Mouse (Mus musculus) liver, embryonic 16.5 days (tissue): ENCODE measurements around the gene Kcnq4. TPM values are rescaled to one million over a fixed set of nuclear protein-coding genes. Genes with fewer than 3 reads are reported as not detected.

ENCODE experiments used
- ATAC-seq: fragments of 200-750 bp; cut with Nextera tagmentation; 2 replicates; pipeline ENCODE4 v1.8.0; 2017; ENCODE audit warnings: low read depth, mild to moderate bottlenecking, moderate number of reproducible peaks, moderate library complexity
- H3K27ac ChIP-seq: fragments of 300-500 bp; sonication (generic); 2 replicates; pipeline ENCODE4 v1.5.1; 2014; ENCODE audit warnings: mild to moderate bottlenecking, low read length
- H3K27me3 ChIP-seq: fragments of 300-500 bp; sonication (generic); 2 replicates; pipeline ENCODE4 v1.6.1; 2014; ENCODE audit warnings: low read depth, low read length, mixed read lengths; ENCODE audit not compliant: control insufficient read depth, insufficient read depth
- H3K36me3 ChIP-seq: fragments of 300-500 bp; sonication (generic); 2 replicates; pipeline ENCODE4 v1.6.1; 2014; ENCODE audit warnings: mild to moderate bottlenecking; ENCODE audit not compliant: control insufficient read depth, insufficient read depth
- H3K4me1 ChIP-seq: fragments of 300-500 bp; sonication (generic); 2 replicates; pipeline ENCODE4 v1.6.1; 2014; ENCODE audit warnings: low read depth, low read length, mixed read lengths; ENCODE audit not compliant: control insufficient read depth
- H3K4me2 ChIP-seq: fragments of 300-500 bp; sonication (generic); 2 replicates; pipeline ENCODE4 v1.6.1; 2014; ENCODE audit warnings: low read depth, low read length, mixed read lengths
- H3K4me3 ChIP-seq: fragments of 300-500 bp; sonication (generic); 2 replicates; pipeline ENCODE4 v1.5.1; 2014; ENCODE audit warnings: low read depth, mild to moderate bottlenecking, low read length
- H3K9ac ChIP-seq: fragments of 300-500 bp; sonication (generic); 2 replicates; pipeline ENCODE4 v1.6.1; 2014; ENCODE audit warnings: low read depth, low read length
- H3K9me3 ChIP-seq: fragments of 300-500 bp; sonication (generic); replicated peaks from 2 replicates; pipeline ENCODE4 v1.6.1; 2016; ENCODE audit warnings: low read length; ENCODE audit not compliant: control insufficient read depth
- WGBS: fragments of 180-500 bp; shearing (Covaris S2); extraction: QIAGEN DNeasy Blood & Tissue Kit; methylation state at CpG from one replicate; pipeline ENCODE4 v1.1.7; 2014; ENCODE audit not compliant: insufficient replicate concordance; 5-methylcytosine and 5-hydroxymethylcytosine counted together
- polyA plus RNA-seq: library from polyadenylated mRNA; unstranded; fragments of >200 nt; fragmentation: Nextera tagmentation; extraction: Ambion mirVana; gene quantifications from 2 replicates; pipeline ENCODE4 v1.2.1, GENCODE M21; 2015

Kcnq4 gene
- polyA plus RNA-seq, 1 experiment from 2014 or later: 0.14 TPM

GRCm38 (mm10) chr4:120692717-120693116 is 55.7 kb downstream of the Kcnq4 start:
- Histone ChIP-seq H3K27me3 (peaks cover 13% of the 10 kb centered on the region), H3K27ac (no peak overlapping the region), H3K4me2 (no peak overlapping the region), H3K9me3 (no peaks in the 10 kb centered on the region), H3K36me3 (no peaks in the 10 kb centered on the region), H3K4me1 (no peaks in the 10 kb centered on the region; the same call in 1 of the 2 replicates), H3K9ac (no peak overlapping the region), H3K4me3 (no peak overlapping the region)
- 39% methylated on average over 10 of the region's 10 CpGs for WGBS
- no peak for ATAC-seq

GRCm38 (mm10) chr4:120689317-120689716 is 59.1 kb downstream of the Kcnq4 start:
- ATAC-seq: no peak
- Histone ChIP-seq H3K4me1 (no peaks in the 10 kb centered on the region), H3K4me3 (no peak overlapping the region), H3K27ac (no peak overlapping the region), H3K4me2 (no peak overlapping the region), H3K9me3 (no peaks in the 10 kb centered on the region), H3K9ac (no peak overlapping the region), H3K36me3 (no peaks in the 10 kb centered on the region), H3K27me3 (peaks cover 4% of the 10 kb centered on the region; the same call in 1 of the 2 replicates)
- 44% methylated on average over 6 of the region's 6 CpGs for WGBS

DNA sequence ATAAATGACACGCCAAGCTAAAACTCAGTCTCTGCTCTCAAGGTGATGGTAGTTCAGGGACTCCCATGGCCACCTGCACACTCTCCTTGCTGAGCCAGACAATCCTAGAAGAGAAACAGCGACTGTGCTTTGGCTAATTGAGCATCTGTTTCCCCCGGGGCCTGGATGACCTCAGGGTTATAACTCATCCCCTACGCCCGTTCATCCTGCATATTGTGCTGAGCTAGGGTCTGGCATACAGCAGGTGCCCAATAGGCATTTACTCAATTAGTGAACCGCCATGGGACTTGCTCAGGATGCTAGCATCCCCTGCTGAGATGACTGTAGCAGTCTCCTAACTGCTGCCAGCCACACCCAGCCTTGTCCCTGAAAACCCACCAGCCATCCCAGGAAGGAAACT is 61.1 kb downstream of the Kcnq4 start:
- Histone ChIP-seq H3K9me3 (no peaks in the 10 kb centered on the region), H3K4me2 (no peak overlapping the region), H3K36me3 (no peaks in the 10 kb centered on the region), H3K4me3 (no peak overlapping the region), H3K4me1 (peaks cover 17% of the 10 kb centered on the region), H3K27me3 (no peaks in the 10 kb centered on the region), H3K27ac (no peak overlapping the region), H3K9ac (no peak overlapping the region)
- WGBS: 55% methylated on average over 6 of the region's 6 CpGs
- ATAC-seq: no peak

DNA sequence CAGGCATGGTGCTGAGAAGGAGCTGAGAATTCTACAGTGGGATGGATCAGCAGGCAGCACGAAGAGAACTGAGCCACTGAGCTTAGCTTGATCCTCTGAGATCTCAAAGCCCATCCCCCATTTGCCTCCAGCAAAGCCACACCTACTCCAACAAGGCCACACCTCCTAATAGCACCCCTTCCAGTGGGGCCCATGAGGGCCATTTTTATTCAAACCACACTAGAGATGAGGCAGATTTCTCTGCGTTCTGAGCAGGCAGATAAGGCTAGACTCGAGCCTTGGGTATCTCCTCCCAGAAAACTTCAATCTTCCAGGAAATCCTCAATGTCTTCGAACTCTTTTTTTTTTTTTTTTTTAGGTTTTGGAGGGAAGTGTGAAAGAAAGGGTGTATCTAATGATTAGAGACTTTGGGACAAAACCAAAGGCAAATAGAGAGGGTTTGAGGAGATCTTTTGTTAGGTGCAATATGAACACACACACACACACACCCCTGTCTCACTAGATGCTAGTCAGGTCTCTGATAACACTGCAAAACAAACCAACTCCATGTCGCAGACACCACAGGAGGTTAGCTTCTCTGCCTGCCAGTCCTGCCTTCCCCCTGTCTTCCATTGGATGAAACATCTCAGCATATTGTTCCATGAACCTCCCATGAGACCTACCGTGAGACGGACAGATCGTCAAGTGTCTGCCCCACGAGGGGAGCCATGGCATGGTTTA is 65.0 kb downstream of the Kcnq4 start:
- Histone ChIP-seq H3K27me3 (no peaks in the 10 kb centered on the region), H3K4me1 (peaks cover 34% of the 10 kb centered on the region), H3K27ac (peak overlapping the region; percentile 63; the same call in 1 of the 2 replicates), H3K4me3 (peak overlapping the region; percentile 18; the same call in 1 of the 2 replicates), H3K4me2 (peak overlapping the region; percentile 34), H3K9me3 (no peaks in the 10 kb centered on the region), H3K9ac (no peak overlapping the region; the same call in 1 of the 2 replicates), H3K36me3 (no peaks in the 10 kb centered on the region)
- WGBS: 29% methylated on average over 9 of the region's 9 CpGs
- peak; percentile 76 for ATAC-seq

DNA sequence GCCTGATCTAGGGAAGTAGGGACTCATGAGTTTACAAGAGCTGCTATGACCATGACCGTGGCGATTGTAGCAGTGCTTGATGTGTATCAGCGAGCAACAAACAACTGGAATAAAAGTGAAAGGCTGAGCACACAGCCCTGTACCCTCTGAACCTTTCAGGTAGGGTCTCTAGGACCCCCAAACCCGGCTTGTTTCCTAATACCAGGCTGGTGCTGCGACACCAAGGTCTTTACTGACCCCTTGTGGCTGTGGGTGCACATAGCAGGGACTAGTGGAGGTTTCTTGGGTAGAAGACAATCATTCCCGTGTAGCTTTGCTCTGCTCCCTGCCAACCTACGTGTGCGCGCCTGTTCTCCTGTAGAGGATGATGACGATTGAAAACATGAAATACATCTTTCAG is 66.2 kb downstream of the Kcnq4 start:
- Histone ChIP-seq H3K36me3 (no peaks in the 10 kb centered on the region), H3K9me3 (no peaks in the 10 kb centered on the region), H3K9ac (no peak overlapping the region), H3K27me3 (no peaks in the 10 kb centered on the region), H3K4me3 (no peak overlapping the region; the same call in 1 of the 2 replicates), H3K4me1 (peaks cover 37% of the 10 kb centered on the region), H3K27ac (0 out of 2 replicates have a peak overlapping the region, but pooled peaks have one; percentile 35), H3K4me2 (peak overlapping the region; percentile 46)
- no peak for ATAC-seq
- 23% methylated on average over 10 of the region's 10 CpGs for WGBS

DNA sequence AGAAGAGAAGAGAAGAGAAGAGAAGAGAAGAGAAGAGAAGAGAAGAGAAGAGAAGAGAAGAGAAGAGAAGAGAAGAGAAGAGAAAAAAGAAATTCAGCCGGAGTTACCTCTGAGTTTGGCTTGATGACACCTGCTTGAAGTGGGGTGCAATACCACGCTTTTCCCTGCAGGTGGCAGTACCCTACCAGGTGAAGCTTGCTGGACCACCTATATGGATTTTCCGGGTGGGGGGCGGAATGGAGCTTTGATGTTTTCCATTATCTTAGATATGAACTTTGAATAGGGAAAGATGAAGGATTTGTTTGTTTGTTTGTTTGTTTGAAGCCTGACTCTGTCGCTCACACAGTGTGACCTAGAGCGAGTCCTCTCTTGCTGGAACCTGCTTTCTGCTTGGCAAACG is 67.5 kb downstream of the Kcnq4 start:
- no peak for ATAC-seq
- no peak overlapping the region for H3K4me2 ChIP-seq
- peaks cover 41% of the 10 kb centered on the region for H3K4me1 ChIP-seq
- no peak overlapping the region for H3K4me3 ChIP-seq
- H3K27ac ChIP-seq: no peak overlapping the region
- H3K27me3 ChIP-seq: no peaks in the 10 kb centered on the region
- no peaks in the 10 kb centered on the region for H3K9me3 ChIP-seq
- no peak overlapping the region for H3K9ac ChIP-seq
- no peaks in the 10 kb centered on the region for H3K36me3 ChIP-seq
- WGBS: 44% methylated on average over 7 of the region's 7 CpGs

GRCm38 (mm10) chr4:120675640-120676039 is 72.8 kb downstream of the Kcnq4 start:
- ATAC-seq: peak; percentile 66
- no peak overlapping the region for H3K4me3 ChIP-seq
- H3K27me3 ChIP-seq: no peaks in the 10 kb centered on the region
- 21% methylated on average over 2 of the region's 2 CpGs for WGBS
- H3K9ac ChIP-seq: peak overlapping the region; percentile 30
- H3K27ac ChIP-seq: peak overlapping the region; percentile 88
- peak overlapping the region; percentile 30 for H3K4me2 ChIP-seq
- no peaks in the 10 kb centered on the region for H3K36me3 ChIP-seq
- no peaks in the 10 kb centered on the region for H3K9me3 ChIP-seq
- H3K4me1 ChIP-seq: peaks cover 51% of the 10 kb centered on the region

DNA sequence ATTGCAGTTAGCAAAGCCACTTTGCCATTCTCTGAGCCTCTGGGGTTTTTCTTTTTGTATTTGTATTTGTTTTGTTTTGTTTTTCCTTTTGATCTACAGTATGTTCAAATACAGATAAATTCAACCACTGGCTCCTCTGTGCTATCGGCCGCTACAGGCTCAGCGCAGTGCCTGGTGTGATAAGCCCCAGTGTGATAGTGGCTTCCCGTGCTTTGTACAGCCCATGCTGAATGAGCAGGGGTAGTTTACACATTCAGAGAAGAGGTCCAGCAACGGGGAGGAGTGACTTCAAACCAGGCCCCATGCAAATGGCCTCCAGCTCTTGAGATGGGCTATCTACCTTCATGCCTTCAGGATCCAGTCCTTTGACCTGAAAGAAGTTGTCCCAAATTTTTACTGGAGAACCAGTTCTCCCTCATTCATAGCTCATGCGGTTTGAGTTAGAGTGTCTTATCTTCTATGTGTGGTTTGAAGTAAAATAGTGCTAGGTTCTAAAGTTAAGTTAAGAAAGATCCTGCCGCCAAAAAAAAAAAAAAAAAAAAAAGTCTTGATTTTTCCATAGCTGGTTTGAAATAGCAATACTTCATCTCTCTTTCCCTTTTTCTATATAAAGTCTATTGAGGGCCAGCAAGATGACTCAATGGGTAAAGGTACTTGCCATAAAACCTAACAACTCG is 73.5 kb downstream of the Kcnq4 start:
- H3K9ac ChIP-seq: peak overlapping the region; percentile 46
- WGBS: 18% methylated on average over 8 of the region's 8 CpGs
- peak overlapping the region; percentile 51 for H3K4me2 ChIP-seq
- peak overlapping the region; percentile 92 for H3K27ac ChIP-seq
- no peak overlapping the region for H3K4me3 ChIP-seq
- H3K36me3 ChIP-seq: no peaks in the 10 kb centered on the region
- peak; percentile 99 for ATAC-seq
- H3K9me3 ChIP-seq: no peaks in the 10 kb centered on the region
- H3K27me3 ChIP-seq: no peaks in the 10 kb centered on the region
- H3K4me1 ChIP-seq: peaks cover 51% of the 10 kb centered on the region

GRCm38 (mm10) chr4:120673606-120674005 is 74.8 kb downstream of the Kcnq4 start:
- ATAC-seq: no peak
- H3K4me1 ChIP-seq: peaks cover 54% of the 10 kb centered on the region
- no peaks in the 10 kb centered on the region for H3K36me3 ChIP-seq
- H3K27me3 ChIP-seq: no peaks in the 10 kb centered on the region
- peak overlapping the region; percentile 92 for H3K27ac ChIP-seq
- 82% methylated on average over 3 of the region's 3 CpGs for WGBS
- H3K9me3 ChIP-seq: no peaks in the 10 kb centered on the region
- no peak overlapping the region for H3K4me3 ChIP-seq
- no peak overlapping the region for H3K4me2 ChIP-seq
- no peak overlapping the region for H3K9ac ChIP-seq
